Mouse (Mus musculus): Measurements from ENCODE around the gene Gtf2h1.

- TF ChIP-seq CTCF (conservative IDR thresholded peaks at IDR 0.05; ENCODE audit: low read length) (no peak), NANOG (IDR thresholded peaks at IDR 0.05; ENCODE audit: borderline replicate concordance, low read length) (no peak)
These were observed 340 bp downstream of the Gtf2h1 start for GRCm38 (mm10) chr7:46796206-46796679.
